Mouse (Mus musculus): ENCODE measurements at regions not wholly inside any gene's neighbourhood (a gene's known extent, or its start where the extent isn't known, plus 50 kb on each side); places are given as distances from the start of the nearest gene placed in this dataset.
A peak's percentile ranks its signal among the peaks of the same experiment; 100 is the strongest.

- Histone ChIP-seq H3K4me3 (ENCODE audit: insufficient read depth, low read length) (no peak overlapping the region), H3K4me1 (ENCODE audit: control insufficient read depth, insufficient read depth, low read length) (no peaks in the 10 kb centered on the region), H3K27ac (ENCODE audit: insufficient read depth, low read depth, low read length) (no peak overlapping the region)
- no peak for TF ChIP-seq CTCF (IDR thresholded peaks at IDR 0.05; ENCODE audit: low read depth, low read length)
- TF ChIP-seq POLR2A (IDR thresholded peaks at IDR 0.05; ENCODE audit: borderline replicate concordance, low read depth, low read length) = no peak
Measured at GRCm38 (mm10) chr17:87563375-87563774, 72.4 kb upstream of the Epcam start.

GRCm38 (mm10) chr17:87565631-87566030 is 70.1 kb upstream of the Epcam start:
- H3K4me3 ChIP-seq (ENCODE audit: insufficient read depth, low read length) = no peak overlapping the region
- TF ChIP-seq CTCF (IDR thresholded peaks at IDR 0.05; ENCODE audit: low read depth, low read length) (no peak), POLR2A (IDR thresholded peaks at IDR 0.05; ENCODE audit: borderline replicate concordance, low read depth, low read length) (no peak)

DNA sequence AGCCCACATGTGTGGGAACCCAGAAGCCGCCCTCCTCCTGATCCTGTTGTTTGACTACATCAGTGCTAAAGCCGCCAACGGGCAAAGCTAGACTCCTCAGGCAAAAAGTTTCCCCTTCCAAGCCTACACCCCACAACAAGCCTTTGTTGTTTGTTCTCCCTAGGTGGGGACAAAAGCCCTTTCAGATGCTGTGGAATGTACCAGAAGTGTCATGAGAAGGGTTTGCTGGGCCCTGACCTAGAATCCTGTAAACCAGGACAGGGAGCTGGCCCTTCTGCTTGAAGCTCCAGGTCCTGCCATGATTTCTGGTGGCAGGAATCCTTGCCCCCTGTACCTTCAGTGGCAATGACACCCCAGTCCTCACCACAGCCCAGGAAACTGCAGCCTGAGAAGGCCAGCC is 69.5 kb upstream of the Epcam start:
- no peak overlapping the region for H3K27ac ChIP-seq (ENCODE audit: insufficient read depth, low read depth, low read length)
- 0 out of 2 replicates have a peak, but pooled peaks cover 1% of the 10 kb centered on the region for H3K4me1 ChIP-seq (ENCODE audit: control insufficient read depth, insufficient read depth, low read length)
- no peak for TF ChIP-seq POLR2A (IDR thresholded peaks at IDR 0.05; ENCODE audit: borderline replicate concordance, low read depth, low read length)
- no peak for TF ChIP-seq CTCF (IDR thresholded peaks at IDR 0.05; ENCODE audit: low read depth, low read length)
- H3K4me3 ChIP-seq (ENCODE audit: insufficient read depth, low read length) = no peak overlapping the region

More at GRCm38 (mm10) chr17:87565631-87566030, 70.1 kb upstream of the Epcam start:
- Histone ChIP-seq H3K27ac (ENCODE audit: insufficient read depth, low read depth, low read length) (no peak overlapping the region), H3K4me1 (ENCODE audit: control insufficient read depth, insufficient read depth, low read length) (no peaks in the 10 kb centered on the region)

- Histone ChIP-seq H3K4me1 (ENCODE audit: control insufficient read depth, insufficient read depth, low read length) (0 out of 2 replicates have a peak, but pooled peaks cover 2% of the 10 kb centered on the region), H3K4me3 (ENCODE audit: insufficient read depth, low read length) (no peak overlapping the region), H3K27ac (ENCODE audit: insufficient read depth, low read depth, low read length) (no peak overlapping the region)
- TF ChIP-seq CTCF (IDR thresholded peaks at IDR 0.05; ENCODE audit: low read depth, low read length) = no peak
- no peak for TF ChIP-seq POLR2A (IDR thresholded peaks at IDR 0.05; ENCODE audit: borderline replicate concordance, low read depth, low read length)
Measured at GRCm38 (mm10) chr17:87566996-87567395, 68.8 kb upstream of the Epcam start.

DNA sequence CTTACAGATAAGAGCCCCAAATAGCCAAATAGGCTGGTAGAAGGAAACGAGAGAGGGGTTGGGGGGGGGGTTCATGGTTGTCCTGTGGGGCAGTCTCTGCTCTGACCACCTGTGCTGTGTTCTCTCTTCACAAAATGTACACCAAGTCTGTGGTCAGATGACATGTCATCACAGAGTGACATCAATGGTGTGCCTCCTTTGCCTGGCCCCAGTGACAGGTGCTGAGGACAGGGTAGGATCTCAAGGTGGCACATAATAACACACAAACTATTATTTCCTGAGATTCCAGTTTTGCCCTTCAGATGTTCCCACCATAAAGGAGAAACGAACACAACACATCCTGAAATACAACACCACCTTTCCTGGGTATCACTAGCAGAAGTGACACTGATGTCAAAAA is 68.3 kb upstream of the Epcam start:
- H3K4me1 ChIP-seq (ENCODE audit: control insufficient read depth, insufficient read depth, low read length) = 0 out of 2 replicates have a peak, but pooled peaks cover 2% of the 10 kb centered on the region
- no peak overlapping the region for H3K27ac ChIP-seq (ENCODE audit: insufficient read depth, low read depth, low read length)
- no peak overlapping the region for H3K4me3 ChIP-seq (ENCODE audit: insufficient read depth, low read length)
- no peak for TF ChIP-seq CTCF (IDR thresholded peaks at IDR 0.05; ENCODE audit: low read depth, low read length)
- TF ChIP-seq POLR2A (IDR thresholded peaks at IDR 0.05; ENCODE audit: borderline replicate concordance, low read depth, low read length) = no peak

GRCm38 (mm10) chr17:87569981-87570380 is 65.8 kb upstream of the Epcam start:
- no peak overlapping the region for H3K4me3 ChIP-seq (ENCODE audit: insufficient read depth, low read length)
- H3K4me1 ChIP-seq (ENCODE audit: control insufficient read depth, insufficient read depth, low read length) = 0 out of 2 replicates have a peak, but pooled peaks cover 2% of the 10 kb centered on the region
- TF ChIP-seq POLR2A (IDR thresholded peaks at IDR 0.05; ENCODE audit: borderline replicate concordance, low read depth, low read length) = no peak
- TF ChIP-seq CTCF (IDR thresholded peaks at IDR 0.05; ENCODE audit: low read depth, low read length) = no peak
- no peak overlapping the region for H3K27ac ChIP-seq (ENCODE audit: insufficient read depth, low read depth, low read length)

- Histone ChIP-seq H3K27ac (ENCODE audit: insufficient read depth, low read depth, low read length) (no peak overlapping the region), H3K4me1 (ENCODE audit: control insufficient read depth, insufficient read depth, low read length) (0 out of 2 replicates have a peak, but pooled peaks cover 2% of the 10 kb centered on the region), H3K4me3 (ENCODE audit: insufficient read depth, low read length) (no peak overlapping the region)
- TF ChIP-seq POLR2A (IDR thresholded peaks at IDR 0.05; ENCODE audit: borderline replicate concordance, low read depth, low read length) (no peak), CTCF (IDR thresholded peaks at IDR 0.05; ENCODE audit: low read depth, low read length) (no peak)
Measured at GRCm38 (mm10) chr17:87570676-87571344, 65.0 kb upstream of the Epcam start.

DNA sequence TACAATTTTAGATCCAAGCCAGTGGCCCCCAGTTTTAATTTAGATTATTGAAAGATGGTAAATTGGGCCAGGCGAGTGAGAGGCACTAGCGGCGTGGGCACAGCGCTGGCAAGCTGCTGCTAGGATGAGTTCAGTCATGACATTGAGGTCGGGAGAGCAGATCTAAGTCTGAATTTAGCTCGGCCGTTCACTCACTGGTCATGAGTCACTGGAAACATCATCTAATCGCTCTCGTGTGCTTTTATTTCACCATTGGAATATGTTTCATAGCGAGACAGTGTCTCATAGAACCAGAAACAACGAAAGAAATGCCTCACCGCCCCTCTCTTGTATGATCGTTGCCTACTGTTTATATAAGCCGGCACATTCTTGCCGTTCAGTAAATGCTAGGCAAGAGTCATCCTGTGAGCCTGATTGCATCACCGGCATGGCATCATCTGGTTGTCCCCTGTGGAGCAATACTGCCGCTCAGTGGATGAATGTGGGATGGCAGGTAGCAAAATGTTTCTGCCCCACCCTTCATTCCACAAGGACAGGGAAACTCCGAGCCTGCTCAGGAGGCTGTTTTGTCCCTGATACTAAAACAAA is 64.3 kb upstream of the Epcam start:
- Histone ChIP-seq H3K4me3 (ENCODE audit: insufficient read depth, low read length) (no peak overlapping the region), H3K4me1 (ENCODE audit: control insufficient read depth, insufficient read depth, low read length) (0 out of 2 replicates have a peak, but pooled peaks cover 2% of the 10 kb centered on the region), H3K27ac (ENCODE audit: insufficient read depth, low read depth, low read length) (no peak overlapping the region)
- TF ChIP-seq CTCF (IDR thresholded peaks at IDR 0.05; ENCODE audit: low read depth, low read length) (peak; percentile 89), POLR2A (IDR thresholded peaks at IDR 0.05; ENCODE audit: borderline replicate concordance, low read depth, low read length) (no peak)

DNA sequence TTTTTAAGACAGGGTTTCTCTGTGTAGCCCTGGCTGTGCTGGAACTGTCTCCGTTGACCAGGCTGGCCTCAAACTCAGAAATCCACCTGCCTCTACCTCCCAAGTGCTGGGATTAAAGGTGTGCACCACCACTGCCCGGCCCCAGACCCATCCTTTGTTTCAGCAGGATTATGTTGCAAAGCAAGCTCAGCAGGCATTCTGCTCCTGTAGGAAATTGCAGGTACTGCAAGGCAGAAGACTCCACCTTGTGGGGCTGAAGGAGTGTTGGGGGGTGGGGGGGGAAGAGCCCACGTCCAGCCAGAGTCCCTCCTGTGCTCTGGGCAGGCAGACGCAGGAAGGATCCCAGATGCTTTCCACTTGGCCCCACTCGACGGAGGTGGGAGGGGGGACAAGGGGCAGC is 52.2 kb upstream of the Epcam start:
- TF ChIP-seq CTCF (IDR thresholded peaks at IDR 0.05; ENCODE audit: low read depth, low read length) = no peak
- no peak for TF ChIP-seq POLR2A (IDR thresholded peaks at IDR 0.05; ENCODE audit: borderline replicate concordance, low read depth, low read length)
- Histone ChIP-seq H3K4me1 (ENCODE audit: control insufficient read depth, insufficient read depth, low read length) (no peaks in the 10 kb centered on the region), H3K27ac (ENCODE audit: insufficient read depth, low read depth, low read length) (no peak overlapping the region), H3K4me3 (ENCODE audit: insufficient read depth, low read length) (no peak overlapping the region)

DNA sequence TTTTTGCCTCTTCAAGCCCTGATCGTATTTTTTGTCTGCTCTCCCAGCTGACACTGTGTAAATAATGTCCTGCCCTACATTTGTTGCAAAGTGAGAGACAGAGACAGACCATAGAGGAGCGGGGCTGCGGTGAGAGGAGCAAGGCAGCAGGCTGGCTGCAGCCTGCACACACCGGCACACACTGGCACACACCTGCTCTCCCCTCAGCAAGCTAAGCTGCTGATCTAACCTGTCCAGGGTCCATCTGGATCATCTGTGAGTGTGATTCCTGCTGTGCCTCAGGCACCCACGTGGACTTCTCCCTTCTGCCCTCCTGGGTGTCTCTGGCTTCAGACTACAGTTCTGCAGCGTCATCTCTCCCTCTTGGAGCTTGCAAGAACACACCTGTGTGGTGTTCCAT is 50.4 kb upstream of the Epcam start:
- no peak for TF ChIP-seq POLR2A (IDR thresholded peaks at IDR 0.05; ENCODE audit: borderline replicate concordance, low read depth, low read length)
- TF ChIP-seq CTCF (IDR thresholded peaks at IDR 0.05; ENCODE audit: low read depth, low read length) = no peak
- H3K27ac ChIP-seq (ENCODE audit: insufficient read depth, low read depth, low read length) = no peak overlapping the region
- no peaks in the 10 kb centered on the region for H3K4me1 ChIP-seq (ENCODE audit: control insufficient read depth, insufficient read depth, low read length)
- no peak overlapping the region for H3K4me3 ChIP-seq (ENCODE audit: insufficient read depth, low read length)
